Mouse (Mus musculus) small intestine, adult 2 months (tissue): ENCODE data around the gene Canx. TPM values are rescaled to one million over a fixed set of nuclear protein-coding genes. Genes with fewer than 3 reads are reported as not detected.

Experiments used
- H3K27ac ChIP-seq: fragments of 200-500 bp; 2 replicates; pipeline ENCODE4 v1.5.1; 2012; ENCODE audit warnings: low read depth, low read length, control low read depth, inconsistent platforms; ENCODE audit not compliant: insufficient read depth
- H3K27me3 ChIP-seq: fragments of 200-500 bp; 2 replicates; pipeline ENCODE4 v1.6.1; 2012; ENCODE audit warnings: mild to moderate bottlenecking, moderate library complexity, low read length, inconsistent platforms; ENCODE audit not compliant: control insufficient read depth, insufficient read depth
- H3K36me3 ChIP-seq: fragments of 200-500 bp; 2 replicates; pipeline ENCODE4 v1.6.1; 2012; ENCODE audit warnings: mild to moderate bottlenecking, low read length, control low read depth, inconsistent platforms; ENCODE audit not compliant: control insufficient read depth, insufficient read depth
- H3K4me1 ChIP-seq: fragments of 200-500 bp; 2 replicates; pipeline ENCODE4 v1.6.1; 2012; ENCODE audit warnings: low read length, inconsistent platforms, mixed read lengths; ENCODE audit not compliant: control insufficient read depth, insufficient read depth, insufficient read length
- H3K4me3 ChIP-seq: fragments of 200-500 bp; 2 replicates; pipeline ENCODE4 v1.5.1; 2012; ENCODE audit warnings: low read depth, mild to moderate bottlenecking, control low read depth, inconsistent platforms, low read length, moderate library complexity
- CTCF ChIP-seq: fragments of 200-500 bp; IDR thresholded peaks from 2 replicates; pipeline ENCODE4 v1.5.1; 2012; ENCODE audit warnings: low read depth, mild to moderate bottlenecking, control low read depth, inconsistent platforms, low read length, moderate library complexity, mixed read lengths; ENCODE audit not compliant: insufficient replicate concordance, insufficient read length; ENCODE audit errors: extremely low read depth
- POLR2A ChIP-seq: fragments of 200-500 bp; IDR thresholded peaks from 2 replicates; pipeline ENCODE4 v1.6.1; 2012; ENCODE audit warnings: low read depth, mild to moderate bottlenecking, control low read depth, inconsistent platforms, low read length, moderate library complexity
- WGBS: fragments of 180-500 bp; shearing (Covaris S2); methylation state at CpG from one replicate; pipeline ENCODE4 v1.1.7; 2018; 5-methylcytosine and 5-hydroxymethylcytosine counted together
- polyA plus RNA-seq: library from polyadenylated mRNA; depleted of rRNA; stranded (reverse); fragments of >200 nt; gene quantifications from 2 replicates; pipeline ENCODE4 v1.2.3, GENCODE M21; 2012

Gene Canx
- polyA plus RNA-seq, 1 experiment = 31.9 TPM

DNA sequence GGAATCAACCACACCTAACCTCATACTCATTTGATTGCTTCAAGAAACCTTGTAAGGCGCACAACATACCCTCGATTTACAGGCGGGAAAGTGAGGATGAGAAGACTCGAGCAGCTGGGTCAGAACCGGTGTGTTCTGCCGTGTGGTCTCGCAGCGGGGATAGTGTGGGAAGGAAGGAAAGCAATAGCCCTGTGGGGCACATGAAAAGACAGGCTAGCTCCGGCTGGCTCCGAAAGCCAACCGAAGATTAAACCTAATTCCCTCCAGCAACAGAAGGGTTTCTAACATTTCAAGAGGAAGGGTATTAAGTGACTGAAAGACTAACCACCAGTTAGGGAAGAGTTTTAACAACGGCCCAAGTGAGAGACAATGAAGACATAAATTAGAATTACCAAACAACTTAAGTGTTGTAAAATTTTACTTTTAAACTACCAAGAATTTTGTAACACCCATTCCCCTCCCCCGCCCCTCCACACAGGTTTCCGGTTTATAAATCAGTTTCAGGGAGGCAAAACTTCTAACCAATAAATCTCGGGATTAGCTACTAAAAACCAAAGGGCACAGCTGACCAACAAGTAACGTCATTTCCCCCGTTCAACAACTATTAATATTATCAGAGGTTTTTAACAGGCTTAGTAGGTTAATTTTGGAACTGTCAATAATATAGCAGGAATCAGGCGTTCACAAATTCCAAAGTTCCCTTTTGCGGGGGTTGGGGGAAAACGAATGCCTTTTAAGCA, 34.8 kb downstream of the Canx start:
- H3K27ac ChIP-seq = peak overlapping the region; percentile 80
- peaks cover 14% of the 10 kb centered on the region for H3K36me3 ChIP-seq
- 4% methylated on average over 20 of the region's 20 CpGs for WGBS
- no peaks in the 10 kb centered on the region for H3K27me3 ChIP-seq
- H3K4me1 ChIP-seq = peaks cover 3% of the 10 kb centered on the region; the same call in 1 of the 2 replicates
- TF ChIP-seq CTCF = no peak
- TF ChIP-seq POLR2A = no peak
- peak overlapping the region; percentile 84 for H3K4me3 ChIP-seq

DNA sequence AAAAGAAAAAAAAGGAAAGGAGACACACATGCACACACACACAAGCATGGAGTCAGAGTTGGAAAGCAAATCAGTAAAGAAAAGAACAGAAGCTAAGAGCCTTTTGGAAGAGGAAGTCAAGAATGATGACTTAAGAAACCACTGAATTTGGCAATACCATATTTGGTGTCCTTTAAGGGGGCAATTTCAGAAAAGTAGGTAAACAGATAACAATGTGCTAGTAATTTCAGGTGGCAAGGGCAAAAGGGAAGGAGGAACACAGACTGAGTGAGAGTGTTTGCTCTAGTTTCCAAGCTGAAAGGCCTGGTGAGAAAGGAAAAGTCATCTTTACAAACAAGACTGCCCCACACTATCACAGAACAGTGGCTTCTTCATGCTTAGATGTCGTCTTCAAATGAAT, 39.0 kb downstream of the Canx start:
- Histone ChIP-seq H3K36me3 (peaks cover 4% of the 10 kb centered on the region; the same call in 1 of the 2 replicates), H3K27me3 (no peaks in the 10 kb centered on the region), H3K4me3 (no peak overlapping the region), H3K4me1 (peaks cover 3% of the 10 kb centered on the region; the same call in 1 of the 2 replicates), H3K27ac (no peak overlapping the region)
- WGBS = 60% methylated on average over 1 of the region's 1 CpGs
- no peak for TF ChIP-seq CTCF
- no peak for TF ChIP-seq POLR2A

DNA sequence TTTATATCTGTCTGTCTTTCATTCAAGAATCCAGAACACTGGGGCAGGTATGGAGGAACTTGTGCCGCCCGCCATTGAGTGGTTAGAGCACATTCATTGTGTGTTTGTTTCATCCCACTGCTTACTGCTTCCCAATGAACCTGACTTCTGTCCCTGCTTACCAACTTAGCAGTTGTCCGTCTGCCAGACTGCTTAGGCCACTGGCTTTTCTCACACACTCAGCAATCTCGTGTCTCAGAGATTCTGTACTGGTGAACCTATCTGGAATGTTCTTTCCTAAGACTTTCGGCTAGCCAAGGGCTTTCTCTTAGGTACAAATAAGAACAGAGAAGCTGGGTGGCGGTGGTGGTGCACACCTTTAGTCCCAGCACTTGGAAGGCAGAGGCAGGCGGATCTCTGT, 39.8 kb downstream of the Canx start:
- TF ChIP-seq POLR2A (no peak), CTCF (no peak)
- Histone ChIP-seq H3K4me3 (no peak overlapping the region), H3K27me3 (no peaks in the 10 kb centered on the region), H3K36me3 (peaks cover 6% of the 10 kb centered on the region; the same call in 1 of the 2 replicates), H3K4me1 (peaks cover 3% of the 10 kb centered on the region; the same call in 1 of the 2 replicates), H3K27ac (peak overlapping the region; percentile 21; the same call in 1 of the 2 replicates)
- 85% methylated on average over 7 of the region's 7 CpGs for WGBS

DNA sequence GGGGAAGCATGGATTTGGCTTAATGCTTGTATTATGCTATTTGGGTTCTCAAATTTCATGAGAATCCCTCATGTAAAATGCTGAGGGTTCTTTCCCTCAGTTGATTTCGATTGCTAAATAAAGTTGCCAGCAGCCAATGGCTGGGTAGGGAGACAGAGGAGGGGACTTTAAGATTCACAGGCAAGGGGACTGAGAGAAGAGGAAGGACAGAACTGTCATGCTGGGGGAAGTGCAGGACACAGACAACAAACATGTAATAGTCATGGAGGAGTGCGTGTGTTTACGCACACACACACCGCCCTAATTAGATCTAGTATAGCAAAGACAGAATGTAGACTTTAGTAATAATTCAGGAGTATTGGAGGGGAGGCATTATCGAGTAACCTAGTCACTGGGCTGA, 40.2 kb downstream of the Canx start:
- peaks cover under 1% of the 10 kb centered on the region; the same call in 1 of the 2 replicates for H3K4me1 ChIP-seq
- H3K27me3 ChIP-seq = no peaks in the 10 kb centered on the region
- TF ChIP-seq POLR2A (no peak), CTCF (no peak)
- 88% methylated on average over 5 of the region's 5 CpGs for WGBS
- no peak overlapping the region for H3K27ac ChIP-seq
- peaks cover 6% of the 10 kb centered on the region; the same call in 1 of the 2 replicates for H3K36me3 ChIP-seq
- no peak overlapping the region for H3K4me3 ChIP-seq

DNA sequence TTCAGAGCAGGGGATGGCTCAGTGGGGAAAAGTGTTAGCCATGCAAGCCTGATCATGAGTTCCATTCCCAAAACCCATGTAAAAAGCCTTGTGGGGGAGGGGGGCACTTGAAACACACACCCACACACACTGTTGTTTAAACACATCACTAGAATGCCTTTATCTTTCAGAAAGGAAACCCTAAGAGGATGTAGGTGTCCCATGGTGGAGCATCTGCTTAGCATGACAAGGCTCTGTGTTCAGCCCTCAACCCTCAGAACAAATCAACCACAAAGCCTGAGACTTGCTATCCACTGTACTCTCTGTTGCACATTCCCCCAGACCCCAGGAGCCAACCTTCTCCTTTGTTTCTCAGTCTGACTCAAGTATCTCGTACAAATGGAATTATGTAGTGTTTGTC, 45.4 kb downstream of the Canx start:
- 0 out of 2 replicates have a peak, but pooled peaks cover 3% of the 10 kb centered on the region for H3K36me3 ChIP-seq
- 71% methylated on average over 1 of the region's 1 CpGs for WGBS
- H3K4me1 ChIP-seq = peaks cover 3% of the 10 kb centered on the region; the same call in 1 of the 2 replicates
- H3K4me3 ChIP-seq = no peak overlapping the region
- no peak for TF ChIP-seq POLR2A
- no peak for TF ChIP-seq CTCF
- no peaks in the 10 kb centered on the region for H3K27me3 ChIP-seq
- H3K27ac ChIP-seq = no peak overlapping the region

DNA sequence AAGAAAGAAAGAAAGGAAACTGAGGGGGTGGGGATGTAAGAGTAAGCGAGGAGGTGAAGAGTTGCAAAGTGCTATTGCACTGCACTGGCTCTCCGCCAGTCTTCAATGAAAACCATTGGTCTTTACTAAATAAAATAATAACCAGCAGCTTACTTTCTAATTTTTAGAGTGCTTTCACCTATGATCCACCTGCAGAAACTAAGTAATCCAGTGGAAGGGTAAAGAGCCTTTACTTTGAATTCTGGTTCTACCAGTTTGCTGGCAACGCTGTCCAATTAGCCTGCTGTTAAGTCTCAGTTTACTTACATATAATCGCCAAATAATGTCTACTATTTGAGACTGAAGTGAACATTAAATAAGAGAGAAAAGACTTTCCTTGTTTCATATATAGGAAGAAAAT, 46.5 kb downstream of the Canx start:
- H3K4me1 ChIP-seq = peaks cover 3% of the 10 kb centered on the region; the same call in 1 of the 2 replicates
- H3K27me3 ChIP-seq = no peaks in the 10 kb centered on the region
- 0 out of 2 replicates have a peak, but pooled peaks cover 3% of the 10 kb centered on the region for H3K36me3 ChIP-seq
- TF ChIP-seq POLR2A = no peak
- 58% methylated on average over 4 of the region's 4 CpGs for WGBS
- no peak overlapping the region for H3K4me3 ChIP-seq
- no peak overlapping the region for H3K27ac ChIP-seq

DNA sequence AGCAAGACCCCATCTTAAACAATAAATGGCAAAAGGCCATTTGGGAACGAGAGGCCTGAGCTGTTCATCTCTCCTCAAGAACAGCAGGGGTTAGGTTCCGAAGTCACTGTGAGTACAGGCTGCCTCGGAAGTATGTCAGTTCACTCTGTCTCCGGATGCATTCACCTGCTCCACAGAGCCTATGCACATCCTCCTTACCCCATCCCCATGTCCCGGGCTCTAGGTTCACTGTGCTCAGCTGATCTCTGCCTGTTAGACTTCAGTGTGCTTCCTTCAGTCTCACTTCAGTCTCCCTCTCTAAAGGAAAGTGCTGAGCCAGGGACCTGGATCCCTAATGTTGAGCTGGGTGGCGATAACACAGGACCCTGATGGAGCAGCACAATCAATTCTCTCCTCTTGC, 47.8 kb downstream of the Canx start:
- peaks cover 3% of the 10 kb centered on the region; the same call in 1 of the 2 replicates for H3K4me1 ChIP-seq
- H3K27me3 ChIP-seq = no peaks in the 10 kb centered on the region
- no peak overlapping the region for H3K4me3 ChIP-seq
- H3K27ac ChIP-seq = no peak overlapping the region
- 0 out of 2 replicates have a peak, but pooled peaks cover 2% of the 10 kb centered on the region for H3K36me3 ChIP-seq
- TF ChIP-seq CTCF (no peak), POLR2A (no peak)
- WGBS = 94% methylated on average over 6 of the region's 6 CpGs
